Mouse (Mus musculus) cerebellum, adult 11-12 months (tissue): ENCODE measurements around the gene Art4.
A peak's percentile ranks its signal among the peaks of the same experiment; 100 is the strongest.

Experiments used
- DNase-seq: peaks from one replicate; pipeline ENCODE4 v3.0.0; 2022

Art4 gene

GRCm38 (mm10) chr6:136865360-136865759 lies 7.8 kb upstream of the Art4 start:
- DNase-seq: no peak

DNA sequence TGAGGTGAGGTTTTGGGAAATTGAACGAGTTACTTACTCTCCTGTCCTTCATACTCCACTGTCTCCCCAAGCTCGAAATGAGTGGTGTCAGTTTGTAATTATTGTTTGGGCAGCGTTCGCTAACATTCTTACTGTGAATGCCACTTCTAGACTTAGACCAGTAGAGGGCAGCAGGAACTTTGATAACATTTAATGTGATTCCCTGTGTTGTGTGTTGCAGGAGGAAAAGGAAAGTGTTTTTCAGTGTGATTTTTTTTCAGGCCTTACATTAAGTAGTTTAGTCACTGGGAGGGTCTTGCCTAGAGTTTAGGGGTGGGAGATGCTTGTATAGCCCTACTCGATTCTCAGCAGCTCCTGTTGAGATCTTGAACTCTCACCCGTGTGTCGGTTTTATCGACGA lies 3.5 kb upstream of the Art4 start:
- no peak for DNase-seq

DNA sequence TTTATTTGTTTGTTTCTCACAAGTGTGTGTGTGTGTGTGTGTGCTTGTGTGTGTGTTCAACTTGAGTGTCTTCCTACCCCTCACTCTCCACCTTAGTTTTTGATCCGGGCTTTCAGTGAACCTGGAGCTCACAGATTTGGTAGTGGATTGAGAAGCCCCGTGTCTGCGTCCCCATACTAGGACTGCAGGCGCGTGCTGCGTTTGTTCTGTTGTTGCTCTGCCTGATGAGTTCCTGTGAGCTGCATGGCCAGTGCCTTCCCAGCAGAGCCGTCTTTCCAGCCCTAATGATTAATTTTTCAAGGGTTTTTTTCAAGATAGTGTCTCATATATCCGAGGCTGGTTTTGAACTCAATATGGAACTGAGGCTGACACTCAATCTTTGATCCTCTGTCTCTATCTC lies 887 bp upstream of the Art4 start:
- no peak for DNase-seq

DNA sequence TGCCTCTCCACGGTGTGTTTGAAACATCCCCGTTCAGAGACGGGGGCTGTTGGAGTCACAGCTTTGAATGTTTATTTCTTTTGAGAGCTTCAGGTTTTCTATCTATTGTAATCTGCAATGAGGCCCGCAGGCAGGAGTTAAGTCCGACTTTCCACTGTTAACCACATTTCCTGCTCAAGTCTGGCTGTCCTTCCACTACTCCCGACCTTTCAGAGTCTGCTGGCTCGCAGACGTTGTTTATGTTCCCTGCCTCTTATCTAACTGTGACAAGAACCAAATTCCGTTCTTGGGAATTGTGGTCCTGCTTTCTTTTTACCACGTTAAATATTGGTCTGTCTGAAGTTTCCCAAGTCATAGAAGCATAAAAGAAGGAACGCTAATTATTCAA lies 334 bp upstream of the Art4 start:
- no peak for DNase-seq

DNA sequence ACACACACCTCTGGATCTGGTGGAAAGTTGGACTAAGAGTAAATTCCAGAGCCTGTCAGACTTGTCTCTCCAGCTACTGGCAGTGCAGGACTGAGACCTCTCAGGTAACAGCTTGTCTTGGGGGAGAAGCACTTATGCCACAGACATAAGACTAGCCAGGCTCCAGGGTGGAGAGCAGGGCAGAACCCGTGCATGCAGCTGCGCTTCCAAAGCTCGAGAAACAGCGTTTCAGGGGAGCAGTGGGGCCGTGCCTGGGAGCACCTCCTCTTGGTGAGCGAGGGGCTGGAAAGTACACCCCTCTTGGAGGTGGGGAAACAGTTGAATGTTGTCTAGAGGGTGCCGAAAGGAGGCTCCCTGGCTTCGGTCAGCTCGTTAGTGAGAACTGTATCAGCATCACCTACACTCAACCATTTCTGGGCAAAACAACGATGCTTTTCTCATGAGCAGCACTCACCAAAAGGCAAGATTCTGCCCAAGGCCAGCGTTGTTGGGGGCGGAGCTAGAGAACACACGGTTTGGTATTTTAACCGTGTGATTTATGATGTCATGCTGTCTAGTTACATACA lies 1.4 kb downstream of the Art4 start:
- no peak for DNase-seq

DNA sequence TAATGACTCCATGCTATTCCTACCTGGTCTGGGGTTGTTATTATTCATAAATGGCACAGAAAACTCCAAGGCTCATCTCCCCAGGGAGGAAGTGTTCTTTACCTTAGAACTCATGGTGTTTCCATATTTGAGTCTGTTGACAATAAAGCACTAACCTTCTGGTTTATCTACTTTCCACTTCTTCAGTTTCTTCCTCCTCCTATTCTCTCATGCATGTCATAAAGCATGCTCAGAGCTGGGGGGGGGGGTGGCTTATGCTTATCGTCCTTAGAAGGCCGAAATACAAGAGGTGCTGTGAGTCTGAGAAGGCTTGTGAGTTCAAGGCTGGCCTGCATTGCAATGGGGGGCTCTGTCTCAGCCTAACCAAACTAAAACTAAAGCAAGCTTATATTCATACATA lies 2.4 kb downstream of the Art4 start:
- DNase-seq: no peak

DNA sequence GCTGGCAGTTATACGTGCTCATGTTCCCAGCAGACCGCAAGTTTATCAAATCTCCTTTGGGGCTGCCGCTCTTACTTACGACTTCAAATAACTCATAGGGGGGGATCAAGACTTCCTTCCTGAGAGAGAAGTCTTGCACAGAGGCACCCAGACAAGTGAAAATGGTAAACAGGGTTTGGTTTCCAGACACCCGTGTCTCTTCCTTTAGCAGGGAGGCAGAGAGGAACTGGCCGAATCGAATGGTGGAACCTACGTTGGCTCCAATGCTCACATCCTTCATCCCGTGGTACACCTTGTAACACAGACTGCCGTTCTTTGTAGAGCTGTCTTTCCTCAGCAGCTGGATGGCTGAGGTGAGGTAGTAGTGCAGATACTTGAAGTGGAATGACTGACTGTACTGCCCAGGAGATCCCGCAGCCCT lies 3.2 kb downstream of the Art4 start:
- DNase-seq: no peak

DNA sequence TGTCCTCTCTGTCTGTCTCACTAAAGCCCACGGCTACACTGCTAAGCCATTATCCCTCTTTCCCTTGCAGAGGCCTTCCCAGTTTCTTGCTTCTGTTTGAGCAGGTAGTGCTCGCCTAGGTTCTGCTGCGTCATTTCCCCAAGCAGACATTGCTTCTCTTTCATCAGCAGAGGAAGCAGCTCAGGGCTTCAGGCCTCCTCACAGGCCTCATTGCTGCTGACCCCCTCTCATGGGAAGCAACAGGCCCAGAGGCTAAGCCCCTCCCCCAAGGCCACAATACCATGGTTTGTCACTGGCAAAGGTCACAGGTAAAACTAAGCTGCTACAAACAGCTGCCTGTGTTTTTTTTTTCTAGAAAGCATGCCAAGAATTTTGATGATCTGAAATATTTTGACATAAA lies 4.8 kb downstream of the Art4 start:
- DNase-seq: no peak

- DNase-seq: no peak
Measured at GRCm38 (mm10) chr6:136852348-136852747, 5.2 kb downstream of the Art4 start.

DNA sequence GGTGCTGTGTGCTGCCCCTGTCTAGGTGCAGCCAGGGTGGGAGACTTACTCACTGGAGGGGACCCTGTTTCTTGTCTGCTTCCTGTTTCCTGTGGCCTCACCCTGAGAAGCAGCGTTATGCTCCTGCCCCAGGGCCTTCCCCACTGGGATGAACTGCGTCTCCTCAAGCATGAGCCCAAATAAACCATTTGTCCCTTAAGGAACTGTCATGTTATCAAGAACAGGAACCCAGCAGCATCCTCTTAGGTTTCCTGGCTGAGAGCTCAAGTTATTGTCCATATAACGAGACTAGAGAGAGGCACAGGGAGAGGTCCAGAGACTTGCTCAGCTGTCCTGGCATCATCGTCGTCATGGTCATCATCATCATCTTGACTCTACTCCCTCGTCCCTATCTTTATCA lies 7.3 kb downstream of the Art4 start:
- DNase-seq: no peak

DNA sequence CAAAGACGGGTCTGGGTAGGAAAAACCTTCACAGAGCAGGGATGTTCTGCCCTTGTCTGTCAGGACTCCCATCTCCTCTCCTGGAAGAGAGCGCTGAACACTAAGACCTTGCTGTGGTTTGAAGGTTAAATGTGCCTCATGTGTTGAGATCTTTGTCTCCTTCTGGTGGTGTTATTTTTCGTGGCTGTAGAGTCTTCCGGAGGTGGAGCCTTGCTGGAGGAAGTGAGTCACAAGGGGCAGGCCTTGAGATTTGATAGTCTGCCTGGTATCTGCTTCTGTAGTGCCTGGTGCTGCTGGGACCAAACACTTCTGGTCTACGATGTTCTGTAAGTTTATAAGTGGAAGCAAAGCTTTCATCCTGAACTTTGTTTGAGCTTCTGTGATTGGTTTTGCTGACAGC lies 8.6 kb downstream of the Art4 start:
- no peak for DNase-seq

DNA sequence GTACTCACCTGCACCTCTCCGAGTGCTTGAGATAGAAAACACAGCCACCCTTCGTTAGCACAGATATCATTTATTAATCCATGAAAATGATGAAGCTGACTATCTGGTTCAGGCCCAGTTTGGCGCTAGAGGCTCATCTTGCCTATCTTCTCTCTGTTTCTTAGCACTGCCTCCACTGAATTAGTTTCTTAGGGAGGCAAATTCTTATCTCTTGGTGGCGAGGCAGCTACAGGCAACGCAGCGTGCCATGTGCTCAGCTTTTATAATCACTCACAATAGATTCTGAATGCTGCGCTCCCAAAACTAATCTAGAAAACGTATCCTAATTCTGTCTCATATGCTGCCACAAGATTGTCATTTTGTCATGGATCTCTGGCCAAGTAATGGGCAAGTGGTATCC lies 9.1 kb downstream of the Art4 start:
- no peak for DNase-seq

DNA sequence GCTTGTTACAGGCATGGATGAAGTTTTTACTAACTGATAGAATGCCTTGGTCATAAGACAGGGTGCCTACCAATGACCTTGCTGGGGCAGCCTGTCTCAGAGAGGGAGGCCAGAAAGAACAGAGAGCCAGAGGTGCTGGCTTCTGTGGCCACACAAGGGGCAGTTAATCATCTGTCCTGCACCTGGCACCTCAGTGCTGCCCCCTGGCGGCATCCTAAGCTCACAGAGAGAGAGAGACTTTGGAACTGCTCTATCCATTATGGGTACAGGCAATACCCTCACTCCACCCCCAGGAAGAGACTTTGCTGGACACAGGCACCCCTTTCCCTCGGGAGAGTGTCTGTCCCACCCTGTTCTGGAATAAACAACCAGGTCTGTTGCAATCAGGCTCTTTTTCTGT lies 9.7 kb downstream of the Art4 start:
- DNase-seq: no peak

DNA sequence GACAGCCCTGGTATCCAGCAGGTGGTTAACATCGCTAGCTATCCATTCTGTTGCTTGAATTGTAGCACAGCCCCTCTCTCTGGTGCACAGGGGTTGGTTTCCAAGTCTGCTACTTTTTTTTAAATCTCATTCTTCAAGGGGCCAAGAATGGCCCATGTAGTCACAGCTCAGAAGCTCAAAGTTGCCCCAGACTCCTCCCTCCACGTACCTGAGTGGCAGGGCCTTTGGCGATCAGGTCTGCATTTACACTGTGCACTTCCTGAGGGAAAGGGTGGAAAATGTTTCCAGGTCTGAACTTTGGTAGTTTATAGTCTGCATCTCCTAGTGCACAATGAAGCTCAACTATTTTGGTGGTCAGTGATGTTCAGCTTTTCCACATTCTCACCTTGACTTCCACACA lies 10.3 kb downstream of the Art4 start:
- DNase-seq: no peak

- DNase-seq: no peak
Measured at GRCm38 (mm10) chr6:136845706-136846480, 11.6 kb downstream of the Art4 start.

DNA sequence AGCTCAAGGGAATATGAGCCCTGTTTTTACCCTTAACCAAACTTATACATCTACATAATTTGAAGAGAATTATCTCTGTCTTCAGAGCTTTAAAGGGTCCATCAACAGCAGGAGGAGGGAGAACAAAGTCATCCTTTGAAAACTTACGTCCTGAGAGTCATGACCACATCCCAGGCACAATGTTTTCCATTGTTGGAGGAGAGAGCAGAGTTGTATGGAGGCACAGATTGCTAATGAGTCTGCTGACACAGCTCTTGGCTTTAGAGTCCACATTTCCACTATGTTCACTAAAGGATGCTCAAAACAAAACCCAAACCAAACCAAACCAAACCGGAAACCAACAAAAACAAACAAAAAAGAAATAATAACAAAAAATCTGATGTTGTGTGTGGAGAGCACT lies 12.6 kb downstream of the Art4 start:
- DNase-seq: no peak

DNA sequence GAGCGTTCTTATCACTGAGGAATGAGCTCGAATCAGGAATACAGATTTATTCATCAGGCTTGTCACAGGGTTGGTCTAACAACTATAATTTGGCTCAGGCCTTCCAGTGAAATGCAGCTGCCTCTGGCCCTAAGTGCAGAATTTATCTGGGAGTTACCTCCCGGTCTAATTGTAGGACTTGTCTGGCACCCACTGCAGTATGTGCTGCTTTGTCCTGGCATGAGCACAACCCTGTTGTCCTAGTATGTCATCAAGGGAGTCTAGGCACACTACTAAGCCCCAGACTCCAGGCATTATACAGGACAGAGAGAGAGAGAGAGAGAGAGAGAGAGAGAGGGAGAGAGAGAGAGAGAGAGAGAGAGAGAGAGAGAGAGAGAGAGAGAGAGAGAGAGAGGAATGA lies 20.2 kb downstream of the Art4 start:
- no peak for DNase-seq

DNA sequence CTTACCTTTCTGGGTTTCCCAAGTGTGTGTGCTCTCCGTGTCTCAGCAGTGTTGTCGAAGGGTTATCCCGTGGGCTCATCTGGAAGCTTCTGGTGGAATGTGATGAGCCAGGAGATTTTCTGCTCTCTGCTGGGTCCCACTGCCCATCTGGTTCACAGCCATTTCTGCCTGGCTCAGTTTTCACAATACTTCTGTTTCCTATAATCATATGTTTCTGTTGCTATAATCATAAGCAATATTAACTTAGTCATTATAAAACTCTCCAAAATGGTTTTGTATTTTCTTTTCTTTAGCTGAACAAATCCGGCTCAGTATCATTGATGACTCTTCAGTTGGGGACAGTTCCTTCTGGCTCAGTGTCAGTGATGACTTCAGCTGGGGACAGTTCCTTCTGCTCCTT lies 22.2 kb downstream of the Art4 start, which contains the start of gene Smco3:
Smco3 (minus strand) TSS at position 101 of the 400 bp plus-strand sequence.
- DNase-seq: no peak

DNA sequence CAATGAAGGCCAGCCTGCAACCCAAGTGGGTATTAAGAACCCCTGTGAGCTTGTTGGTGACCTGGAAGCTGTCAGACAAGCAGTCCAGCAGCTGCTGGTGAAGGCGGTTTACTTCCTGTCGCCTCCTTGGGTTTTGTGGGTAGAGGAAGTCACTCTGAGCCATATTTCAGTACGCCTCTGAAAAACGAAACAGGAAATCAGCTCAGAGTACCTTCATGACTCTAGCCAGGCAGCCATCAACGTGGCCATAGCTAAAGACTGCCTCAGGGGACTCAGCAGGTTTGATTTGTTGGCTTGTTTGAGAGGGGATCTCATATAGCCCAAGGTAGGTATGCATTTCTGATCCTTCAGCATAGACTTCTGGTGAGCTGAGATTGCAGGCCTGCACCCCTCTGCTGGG lies 25.8 kb downstream of the Art4 start:
- no peak for DNase-seq

- no peak for DNase-seq
Measured at GRCm38 (mm10) chr6:136828681-136829080, 28.9 kb downstream of the Art4 start.

DNA sequence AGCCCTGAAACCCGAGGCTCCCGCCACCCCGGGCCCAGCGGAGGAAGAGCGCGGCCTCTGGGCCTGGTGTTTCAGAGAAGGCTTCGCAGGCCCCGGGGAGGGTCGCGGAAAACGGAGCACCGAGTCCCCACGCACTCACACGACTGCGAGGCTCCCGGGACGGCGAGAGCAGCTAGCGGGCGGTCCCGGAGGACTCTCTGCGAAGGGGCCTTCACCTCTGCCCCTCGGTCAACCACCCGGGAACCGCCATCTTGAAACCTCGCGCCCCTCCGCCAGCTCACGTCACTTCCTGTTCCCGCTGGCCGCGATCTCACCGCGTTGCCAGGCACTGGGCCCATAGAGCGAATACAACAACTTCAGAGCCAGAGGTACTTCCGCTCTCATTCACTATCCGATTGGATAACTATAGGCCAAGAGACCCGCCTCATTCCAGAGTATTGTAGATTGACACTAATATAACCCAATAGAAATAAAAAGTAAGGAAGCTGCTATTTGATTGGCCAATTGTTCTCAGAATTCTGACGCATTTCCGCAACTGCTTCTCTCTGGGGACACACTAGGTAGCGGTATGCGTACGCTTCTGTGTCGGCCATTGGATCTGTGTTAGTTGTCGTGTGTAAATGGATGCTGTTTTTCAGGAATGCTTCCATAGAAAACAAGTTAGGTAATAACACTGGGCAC lies 29.5 kb downstream of the Art4 start, which contains the start of gene Wbp11:
Wbp11 (minus strand) TSS at position 353 of the 681 bp plus-strand sequence.
- peak; percentile 97 for DNase-seq

- no peak for DNase-seq
Measured at GRCm38 (mm10) chr6:136827516-136827880, 30.0 kb downstream of the Art4 start, which contains the start of gene BC049715. Gene BC049715, plus strand, starts transcription at chr6:136827626.

GRCm38 (mm10) chr6:136827116-136827515 lies 30.4 kb downstream of the Art4 start:
- no peak for DNase-seq

DNA sequence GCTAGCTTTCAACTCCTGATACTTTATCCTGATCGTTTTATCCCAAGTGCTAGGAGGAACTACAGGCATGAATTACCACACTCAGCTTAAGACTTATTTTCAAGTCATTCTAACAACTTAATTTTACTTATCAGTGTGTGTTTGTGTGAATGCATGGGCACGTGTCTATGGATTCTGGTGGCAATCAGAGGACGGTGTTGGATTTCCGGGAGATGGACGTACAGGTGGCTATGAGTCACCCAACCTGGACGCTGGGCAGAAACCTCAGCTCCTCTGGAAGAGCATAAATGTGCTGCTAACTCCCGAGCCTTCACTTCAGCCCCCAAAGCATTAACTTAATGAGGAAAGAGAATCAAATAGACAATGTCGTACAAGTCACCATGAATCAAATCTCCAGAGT lies 32.5 kb downstream of the Art4 start:
- DNase-seq: no peak
